Mouse (Mus musculus): ENCODE data around the gene Gm9887. TPM values are rescaled to one million over a fixed set of nuclear protein-coding genes. Genes with fewer than 3 reads are reported as not detected.

Gene Gm9887
- total and polyA plus RNA-seq, 3 experiments: 1.7 to 4.9 TPM; not detected in 1

GRCm38 (mm10) chr12:69402100-69402499 is 29.8 kb upstream of the Gm9887 start:
- no peak for DNase-seq (ENCODE audit: low read depth, low spot score)

GRCm38 (mm10) chr12:69400871-69401286 is 28.6 kb upstream of the Gm9887 start:
- DNase-seq (ENCODE audit: low read depth, low spot score): no peak
- Histone ChIP-seq H3K9me3 (replicated peaks; ENCODE audit: insufficient read depth, low read length) (no peaks in the 10 kb centered on the region), H3K79me2 (ENCODE audit: control insufficient read depth, insufficient read depth, low read length, poor library complexity) (no peaks in the 10 kb centered on the region), H3K4me3 (ENCODE audit: control insufficient read depth in 1 of 2, insufficient read depth in 1 of 2, low read depth in 2 of 2, low read length in 2 of 2) (no peak overlapping the region), H3K4me1 (ENCODE audit: control insufficient read depth in 1 of 2, insufficient read depth in 2 of 2, low read length in 2 of 2) (0 out of 4 replicates have a peak, but pooled peaks cover 0 to 3% of the 10 kb centered on the region in 2 experiments), H3K36me3 (ENCODE audit: control insufficient read depth in 1 of 2, insufficient read depth in 2 of 2, low read length in 2 of 2) (no peaks in the 10 kb centered on the region), H3K27ac (ENCODE audit: control insufficient read depth, low read depth, low read length) (no peak overlapping the region), H3K27me3 (ENCODE audit: control insufficient read depth in 1 of 2, insufficient read depth in 2 of 2, low read length in 2 of 2) (peaks cover 9 to 10% of the 10 kb centered on the region in 2 experiments), H3K9ac (ENCODE audit: control insufficient read depth, low read depth, low read length, poor library complexity, severe bottlenecking) (no peak overlapping the region)
- TF ChIP-seq MAZ (IDR thresholded peaks at IDR 0.05; ENCODE audit: low read depth, low read length): peak; percentile 32; the same call in 1 of the 2 replicates
- no peak for TF ChIP-seq CHD1 (IDR thresholded peaks at IDR 0.05; ENCODE audit: low read depth, low read length)
- TF ChIP-seq E2F4 (IDR thresholded peaks at IDR 0.05; ENCODE audit: borderline replicate concordance, low read depth, low read length): no peak

More at GRCm38 (mm10) chr12:69402100-69402499, 29.8 kb upstream of the Gm9887 start:
- Histone ChIP-seq H3K36me3 (ENCODE audit: control insufficient read depth in 1 of 2, insufficient read depth in 2 of 2, low read length in 2 of 2) (no peaks in the 10 kb centered on the region), H3K4me1 (ENCODE audit: control insufficient read depth in 1 of 2, insufficient read depth in 2 of 2, low read length in 2 of 2) (0 out of 4 replicates have a peak, but pooled peaks cover 0 to 3% of the 10 kb centered on the region in 2 experiments), H3K27me3 (ENCODE audit: control insufficient read depth in 1 of 2, insufficient read depth in 2 of 2, low read length in 2 of 2) (peaks cover 9 to 10% of the 10 kb centered on the region in 2 experiments), H3K27ac (ENCODE audit: control insufficient read depth, low read depth, low read length) (no peak overlapping the region), H3K79me2 (ENCODE audit: control insufficient read depth, insufficient read depth, low read length, poor library complexity) (no peaks in the 10 kb centered on the region), H3K4me3 (ENCODE audit: control insufficient read depth in 1 of 2, insufficient read depth in 1 of 2, low read depth in 2 of 2, low read length in 2 of 2) (no peak overlapping the region), H3K9me3 (replicated peaks; ENCODE audit: insufficient read depth, low read length) (no peaks in the 10 kb centered on the region), H3K9ac (ENCODE audit: control insufficient read depth, low read depth, low read length, poor library complexity, severe bottlenecking) (no peak overlapping the region)
- TF ChIP-seq RAD21 (IDR thresholded peaks at IDR 0.05; ENCODE audit: low read depth, low read length): no peak
- no peak for TF ChIP-seq TBP (IDR thresholded peaks at IDR 0.05; ENCODE audit: low read depth, low read length)
- TF ChIP-seq TAL1 (IDR thresholded peaks at IDR 0.05; ENCODE audit: low read length): no peak
- TF ChIP-seq POLR2AphosphoS2 (IDR thresholded peaks at IDR 0.05; ENCODE audit: low read length): no peak
- no peak for TF ChIP-seq ZKSCAN1 (IDR thresholded peaks at IDR 0.05; ENCODE audit: low read depth, low read length)
- TF ChIP-seq ZNF384 (IDR thresholded peaks at IDR 0.05; ENCODE audit: low read depth, low read length): no peak
- no peak for TF ChIP-seq MAFK (IDR thresholded peaks at IDR 0.05; ENCODE audit: borderline replicate concordance, low read depth, low read length)

DNA sequence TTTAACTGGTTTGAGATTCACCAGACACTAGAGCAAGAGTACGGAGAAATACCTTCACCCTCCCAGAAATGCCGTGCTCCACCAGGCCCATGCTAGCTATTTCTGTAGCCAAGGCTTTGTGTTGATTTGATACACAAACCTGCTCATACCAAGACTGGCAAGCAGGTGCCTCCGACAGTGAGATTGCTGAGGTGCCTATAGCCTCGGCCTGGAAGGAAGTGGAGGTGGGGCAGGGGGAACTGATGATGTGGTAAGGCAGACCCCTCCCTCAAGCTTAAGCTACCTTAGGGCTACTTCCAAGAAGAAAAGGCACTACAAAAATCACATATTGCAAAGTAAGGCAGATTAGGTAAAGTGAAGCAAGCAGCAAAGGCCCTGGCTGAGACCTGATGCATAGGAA is 28.1 kb upstream of the Gm9887 start:
- Histone ChIP-seq H3K27ac (ENCODE audit: control insufficient read depth, low read depth, low read length) (no peak overlapping the region), H3K36me3 (ENCODE audit: control insufficient read depth in 1 of 2, insufficient read depth in 2 of 2, low read length in 2 of 2) (no peaks in the 10 kb centered on the region)
- DNase-seq (ENCODE audit: low read depth, low spot score): no peak

More for the DNA sequence above, 28.1 kb upstream of the Gm9887 start:
- TF ChIP-seq ELF1 (IDR thresholded peaks at IDR 0.05; ENCODE audit: low read depth, low read length): no peak
- no peak for TF ChIP-seq MYC (IDR thresholded peaks at IDR 0.05; ENCODE audit: low read depth, low read length)
- no peak for TF ChIP-seq CHD1 (IDR thresholded peaks at IDR 0.05; ENCODE audit: low read depth, low read length)
- no peak for TF ChIP-seq POLR2AphosphoS5 (IDR thresholded peaks at IDR 0.05; ENCODE audit: borderline replicate concordance, low read depth, low read length)
- no peak for TF ChIP-seq MAFK (IDR thresholded peaks at IDR 0.05; ENCODE audit: borderline replicate concordance, low read depth, low read length)
- no peak for TF ChIP-seq NRF1 (IDR thresholded peaks at IDR 0.05; ENCODE audit: insufficient read depth, low read depth, low read length, poor library complexity, severe bottlenecking)
- no peak for TF ChIP-seq RAD21 (IDR thresholded peaks at IDR 0.05; ENCODE audit: low read depth, low read length)
- no peak for TF ChIP-seq UBTF (IDR thresholded peaks at IDR 0.05; ENCODE audit: borderline replicate concordance, insufficient read depth, low read depth, low read length)
- no peak for TF ChIP-seq MAZ (IDR thresholded peaks at IDR 0.05; ENCODE audit: low read depth, low read length)
- TF ChIP-seq HCFC1 (IDR thresholded peaks at IDR 0.05; ENCODE audit: low read depth, low read length): no peak
- TF ChIP-seq MEF2A (IDR thresholded peaks at IDR 0.05; ENCODE audit: extremely low read depth, insufficient replicate concordance, low read depth, low read length, poor library complexity, severe bottlenecking): no peak
- TF ChIP-seq POLR2AphosphoS2 (IDR thresholded peaks at IDR 0.05; ENCODE audit: low read length): no peak
- no peak for TF ChIP-seq GATA1 (IDR thresholded peaks at IDR 0.05; ENCODE audit: low read depth, low read length)
- no peak for TF ChIP-seq TCF12 (IDR thresholded peaks at IDR 0.05; ENCODE audit: low read depth, low read length)
- TF ChIP-seq KAT2A (conservative IDR thresholded peaks at IDR 0.05; ENCODE audit: low read depth, low read length): no peak
- no peak for TF ChIP-seq TBP (IDR thresholded peaks at IDR 0.05; ENCODE audit: low read depth, low read length)
- no peak for TF ChIP-seq ETS1 (IDR thresholded peaks at IDR 0.05; ENCODE audit: low read depth, low read length)
- TF ChIP-seq CHD2 (IDR thresholded peaks at IDR 0.05; ENCODE audit: low read length): no peak
- TF ChIP-seq CTCF (IDR thresholded peaks at IDR 0.05 in 2 of 3, conservative IDR thresholded peaks at IDR 0.05 in 1 of 3; ENCODE audit: control insufficient read depth in 1 of 3, insufficient read depth in 1 of 3, low read depth in 2 of 3, low read length in 3 of 3, poor library complexity in 1 of 3, severe bottlenecking in 1 of 3): no peak
- TF ChIP-seq BHLHE40 (IDR thresholded peaks at IDR 0.05; ENCODE audit: borderline replicate concordance, low read depth, low read length): no peak
- Histone ChIP-seq H3K9ac (ENCODE audit: control insufficient read depth, low read depth, low read length, poor library complexity, severe bottlenecking) (no peak overlapping the region), H3K79me2 (ENCODE audit: control insufficient read depth, insufficient read depth, low read length, poor library complexity) (no peaks in the 10 kb centered on the region), H3K27me3 (ENCODE audit: control insufficient read depth in 1 of 2, insufficient read depth in 2 of 2, low read length in 2 of 2) (peaks cover 8 to 9% of the 10 kb centered on the region in 2 experiments), H3K9me3 (replicated peaks; ENCODE audit: insufficient read depth, low read length) (no peaks in the 10 kb centered on the region), H3K4me3 (ENCODE audit: control insufficient read depth in 1 of 2, insufficient read depth in 1 of 2, low read depth in 2 of 2, low read length in 2 of 2) (no peak overlapping the region), H3K4me1 (ENCODE audit: control insufficient read depth in 1 of 2, insufficient read depth in 2 of 2, low read length in 2 of 2) (0 out of 4 replicates have a peak, but pooled peaks cover 0 to 3% of the 10 kb centered on the region in 2 experiments)

All from MEL (cell line).